ENCODE assay signal across 9 mouse cellular contexts in genomic region chr4:43431690-43432089, GRCm38 (mm10). TPM values are rescaled to one million over a fixed set of nuclear protein-coding genes. Genes with fewer than 3 reads are reported as not detected.
DNase-seq lines count a peak whose midpoint lies in the region; ATAC-seq and TF ChIP-seq lines count a peak whose summit lies in the region.
"Had no signal": no experiment of that assay in that cellular context is flagged by ENCODE, and none has a peak within 500 bp of the region (broad histone marks: within the 10 kb centered on the region; RNA-seq: fewer than 3 reads in every experiment).

No protein-coding gene starts in this region.

- peak; percentile 88 to 94 for DNase-seq in heart, postnatal 10 days
- DNase-seq in kidney, postnatal 4 days: peak; percentile 90 to 93
- peak; percentile 77 to 86 for DNase-seq in lung, adult 18-20 months
- DNase-seq in thymus, postnatal 0 days (ENCODE audit: low spot score): peak; percentile 83

- peaks cover 41% of the 10 kb centered on the region for H3K4me1 ChIP-seq in E14TG2a.4 (replicated peaks; ENCODE audit: low read depth, low read length)
- H3K4me1 ChIP-seq in bone marrow, adult 2 months (ENCODE audit: control insufficient read depth, insufficient read depth, low read length): no peaks in the 10 kb centered on the region

- no peak for TF ChIP-seq POLR2A in bone marrow, adult 2 months (IDR thresholded peaks at IDR 0.05; ENCODE audit: borderline replicate concordance, control insufficient read depth, low read depth, low read length)

- TF ChIP-seq CTCF in E14TG2a.4 (conservative IDR thresholded peaks at IDR 0.05; ENCODE audit: low read length): peak; percentile 99
- peak; percentile 81 for TF ChIP-seq CTCF in bone marrow, adult 2 months (IDR thresholded peaks at IDR 0.05; ENCODE audit: control insufficient read depth, insufficient read depth, low read length)

- no peaks in the 10 kb centered on the region for H3K9me3 ChIP-seq in E14TG2a.4 (ENCODE audit: low read length)
- H3K9me3 ChIP-seq: limb, embryonic 15.5 days had no signal

- H3K27ac ChIP-seq in bone marrow, adult 2 months (ENCODE audit: control insufficient read depth, insufficient read depth, low read depth, low read length, poor library complexity): no peak overlapping the region
- H3K27ac ChIP-seq: limb, embryonic 15.5 days had no signal

- H3K4me3 ChIP-seq in E14TG2a.4 (replicated peaks; ENCODE audit: low read length): no peak overlapping the region
- H3K4me3 ChIP-seq in bone marrow, adult 2 months (replicated peaks; ENCODE audit: control insufficient read depth, low read depth, low read length): no peak overlapping the region
- H3K4me3 ChIP-seq: limb, embryonic 15.5 days had no signal

- peaks cover 35% of the 10 kb centered on the region for H3K27me3 ChIP-seq in E14TG2a.4 (ENCODE audit: insufficient read depth, low read length)

- ATAC-seq in erythroid progenitor cell, adult 5-6 weeks (replicated peaks; ENCODE audit: low FRiP score, poor library complexity, severe bottlenecking): peak; percentile 66; the same call in 1 of the 2 replicates
- peak; percentile 79 for ATAC-seq in neutrophil, adult 5-6 weeks (ENCODE audit: extremely low read depth, insufficient number of reproducible peaks, low FRiP score, poor library complexity, severe bottlenecking)

- H3K36me3 ChIP-seq in E14TG2a.4 (ENCODE audit: insufficient read depth, low read length): 0 out of 2 replicates have a peak, but pooled peaks cover under 1% of the 10 kb centered on the region
- H3K36me3 ChIP-seq: limb, embryonic 15.5 days had no signal

- intact Hi-C loops in heart, postnatal 10 days (cut with DNase I): loop anchor here (5.0 kb wide), 1 partner anchor 281 kb away; the partner anchor contains the start of gene Olfr71

- 6% methylated on average over 4 of the region's 4 CpGs for WGBS in bone marrow, adult 2 months

RNA-seq across cellular contexts. Expression of gene Fam166b, which starts 2.8 kb away (rescaled TPM):
- polyA plus RNA-seq in bone marrow, adult 2 months (2011; ENCODE audit: insufficient read depth, insufficient read length, low replicate concordance, missing spikeins): not detected in 2 replicates
- total RNA-seq in erythroid progenitor cell, adult 5-6 weeks (2015; ENCODE audit: low replicate concordance): not detected in 2 replicates
- not detected in 2 replicates for total RNA-seq in erythroid progenitor cell, adult 5-6 weeks (2017; ENCODE audit: low replicate concordance)
- under 1 TPM in 1 of 2 experiments, not detected in 1; 0.62 TPM for total RNA-seq in heart, postnatal 10 days (2021)
- total RNA-seq in neutrophil, adult 5-6 weeks (2017): not detected in 2 replicates
- polyA plus RNA-seq in thymus, postnatal 0 days (2015; fragmentation: Nextera tagmentation; extraction: Ambion mirVana): 0.14 and 0.19 TPM in 2 replicates

RNA-seq across cellular contexts. Expression of gene Tesk1, which starts 10.0 kb away (rescaled TPM):
- polyA plus RNA-seq in bone marrow, adult 2 months (2011; ENCODE audit: insufficient read depth, insufficient read length, low replicate concordance, missing spikeins): 2.7 and 6.0 TPM in 2 replicates
- 0.84 and 2.5 TPM in 2 replicates for total RNA-seq in erythroid progenitor cell, adult 5-6 weeks (2015; ENCODE audit: low replicate concordance)
- total RNA-seq in erythroid progenitor cell, adult 5-6 weeks (2017; ENCODE audit: low replicate concordance): 0.23 and 0.77 TPM in 2 replicates
- total RNA-seq in heart, postnatal 10 days (2021): 10 to 100 TPM; 42.3 to 42.6 TPM
- total RNA-seq in neutrophil, adult 5-6 weeks (2017): 32.1 and 33.5 TPM in 2 replicates
- 2.1 and 2.8 TPM in 2 replicates for polyA plus RNA-seq in thymus, postnatal 0 days (2015; fragmentation: Nextera tagmentation; extraction: Ambion mirVana)

RNA-seq across cellular contexts. Expression of gene Cd72, which starts 22.7 kb away (rescaled TPM):
- 186 and 275 TPM in 2 replicates for polyA plus RNA-seq in bone marrow, adult 2 months (2011; ENCODE audit: insufficient read depth, insufficient read length, low replicate concordance, missing spikeins)
- total RNA-seq in erythroid progenitor cell, adult 5-6 weeks (2015; ENCODE audit: low replicate concordance): 17.2 and 22.3 TPM in 2 replicates
- total RNA-seq in erythroid progenitor cell, adult 5-6 weeks (2017; ENCODE audit: low replicate concordance): 23.1 and 23.5 TPM in 2 replicates
- under 1 TPM; 0.45 to 0.60 TPM for total RNA-seq in heart, postnatal 10 days (2021)
- 293 and 313 TPM in 2 replicates for total RNA-seq in neutrophil, adult 5-6 weeks (2017)
- 6.4 and 6.6 TPM in 2 replicates for polyA plus RNA-seq in thymus, postnatal 0 days (2015; fragmentation: Nextera tagmentation; extraction: Ambion mirVana)

RNA-seq across cellular contexts. Expression of gene Rusc2, which starts 49.9 kb away (rescaled TPM):
- polyA plus RNA-seq in bone marrow, adult 2 months (2011; ENCODE audit: insufficient read depth, insufficient read length, low replicate concordance, missing spikeins): 3.4 and 14.7 TPM in 2 replicates
- not detected in 2 replicates for total RNA-seq in erythroid progenitor cell, adult 5-6 weeks (2015; ENCODE audit: low replicate concordance)
- not detected in 2 replicates for total RNA-seq in erythroid progenitor cell, adult 5-6 weeks (2017; ENCODE audit: low replicate concordance)
- 10 to 100 TPM; 42.9 to 61.4 TPM for total RNA-seq in heart, postnatal 10 days (2021)
- 0.25 and 0.35 TPM in 2 replicates for total RNA-seq in neutrophil, adult 5-6 weeks (2017)
- 0.48 and 0.69 TPM in 2 replicates for polyA plus RNA-seq in thymus, postnatal 0 days (2015; fragmentation: Nextera tagmentation; extraction: Ambion mirVana)

RNA-seq across cellular contexts. Expression of gene Sit1, which starts 51.8 kb away (rescaled TPM):
- polyA plus RNA-seq in bone marrow, adult 2 months (2011; ENCODE audit: insufficient read depth, insufficient read length, low replicate concordance, missing spikeins): 1.1 TPM in 1 of 2 replicates, not detected in the other
- total RNA-seq in erythroid progenitor cell, adult 5-6 weeks (2015; ENCODE audit: low replicate concordance): not detected in 2 replicates
- total RNA-seq in erythroid progenitor cell, adult 5-6 weeks (2017; ENCODE audit: low replicate concordance): 3.2 TPM in 1 of 2 replicates, not detected in the other
- total RNA-seq in heart, postnatal 10 days (2021): under 1 TPM in 1 of 2 experiments, not detected in 1; 0.38 TPM
- 5.9 and 7.4 TPM in 2 replicates for total RNA-seq in neutrophil, adult 5-6 weeks (2017)
- polyA plus RNA-seq in thymus, postnatal 0 days (2015; fragmentation: Nextera tagmentation; extraction: Ambion mirVana): 138 and 168 TPM in 2 replicates
- polyA plus RNA-seq: limb, embryonic 15.5 days had no signal

Comparison
In these comparisons a context has a peak if more than half of its experiments do, and no peak if none do; other contexts are left out.
1. RNA of gene Cd72, which starts 22.7 kb away (total RNA-seq): 293 to 313 TPM in neutrophil, adult 5-6 weeks; 17.2 to 23.5 TPM in erythroid progenitor cell, adult 5-6 weeks and 0.45 to 0.60 TPM in heart, postnatal 10 days; every median in the first group is over 10 times any median in the second.
2. Peak in every context shown above with its lines, with median percentiles within 50 percentile points of each other: DNase-seq.